Mouse (Mus musculus) G1E (cell line): Measurements from ENCODE around the gene Fxr1.

Source experiments
- CTCF ChIP-seq: IDR thresholded peaks from 2 replicates; pipeline ENCODE4 v1.5.1; 2012; ENCODE audit warnings: low read depth, low read length, inconsistent platforms, mixed read lengths
- GATA1 ChIP-seq: IDR thresholded peaks from 2 replicates; pipeline ENCODE4 v1.6.1; 2012; ENCODE audit warnings: borderline replicate concordance, low read length, inconsistent platforms, mixed read lengths
- POLR2AphosphoS5 ChIP-seq: IDR thresholded peaks from 2 replicates; pipeline ENCODE4 v1.6.1; 2012; ENCODE audit warnings: low read depth, low read length, inconsistent platforms; ENCODE audit not compliant: insufficient replicate concordance

DNA sequence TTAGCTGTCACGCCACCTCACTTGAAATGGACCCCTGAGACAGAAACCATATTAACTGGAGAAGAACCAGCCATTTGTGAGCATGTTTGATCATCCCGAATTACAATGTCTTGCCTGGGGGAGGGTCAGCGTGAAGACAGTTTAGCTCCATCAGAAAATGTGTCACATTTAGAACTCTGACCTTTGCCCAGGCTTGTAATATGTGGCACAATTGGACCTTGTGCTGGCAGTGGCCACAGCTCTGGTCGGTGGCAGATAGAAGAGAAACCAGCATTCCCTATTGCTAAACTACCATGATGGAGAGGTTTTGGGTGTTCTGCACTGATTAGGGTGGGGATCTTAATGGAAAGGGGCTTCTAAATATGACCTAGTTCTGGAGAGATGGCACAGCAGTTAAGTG lies 100.1 kb downstream of the Fxr1 start:
- TF ChIP-seq CTCF = no peak
- TF ChIP-seq GATA1 = no peak
- TF ChIP-seq POLR2AphosphoS5 = no peak
